Mouse (Mus musculus) forebrain, embryonic 13.5 days (tissue): ENCODE measurements around the gene Cst13. TPM values are rescaled to one million over a fixed set of nuclear protein-coding genes. Genes with fewer than 3 reads are reported as not detected.
"Not testable (repeated sequence)": the region's sequence is repeated elsewhere in the genome, so short reads cannot be mapped to it uniquely, and the experiment has no call there.

Experiments used
- ATAC-seq: fragments of 200-750 bp; cut with Nextera tagmentation; 2 replicates; pipeline ENCODE4 v1.8.0; 2017
- H3K27ac ChIP-seq: fragments of 300-500 bp; sonication (generic); 2 replicates; pipeline ENCODE4 v1.5.1; 2015; ENCODE audit warnings: inconsistent platforms, mild to moderate bottlenecking, moderate library complexity
- H3K27me3 ChIP-seq: fragments of 300-500 bp; sonication (generic); 2 replicates; pipeline ENCODE4 v1.6.1; 2015; ENCODE audit warnings: mild to moderate bottlenecking, inconsistent platforms
- H3K36me3 ChIP-seq: fragments of 300-500 bp; sonication (generic); 2 replicates; pipeline ENCODE4 v1.6.1; 2015; ENCODE audit warnings: mild to moderate bottlenecking, inconsistent platforms; ENCODE audit not compliant: poor library complexity, severe bottlenecking
- H3K4me1 ChIP-seq: fragments of 300-500 bp; sonication (generic); 2 replicates; pipeline ENCODE4 v1.6.1; 2015; ENCODE audit warnings: inconsistent platforms
- H3K4me2 ChIP-seq: fragments of 300-500 bp; sonication (generic); 2 replicates; pipeline ENCODE4 v1.6.1; 2015; ENCODE audit warnings: inconsistent platforms, mild to moderate bottlenecking, moderate library complexity
- H3K4me3 ChIP-seq: fragments of 300-500 bp; sonication (generic); 2 replicates; pipeline ENCODE4 v1.5.1; 2015; ENCODE audit warnings: mild to moderate bottlenecking, inconsistent platforms
- H3K9ac ChIP-seq: fragments of 300-500 bp; sonication (generic); 2 replicates; pipeline ENCODE4 v1.6.1; 2015; ENCODE audit warnings: mild to moderate bottlenecking, inconsistent platforms
- H3K9me3 ChIP-seq: fragments of 300-500 bp; sonication (generic); replicated peaks from 2 replicates; pipeline ENCODE4 v1.6.1; 2016; ENCODE audit warnings: inconsistent platforms
- WGBS: fragments of 180-500 bp; shearing (Covaris S2); methylation state at CpG from one replicate; pipeline ENCODE4 v1.1.7; 2015; 5-methylcytosine and 5-hydroxymethylcytosine counted together
- polyA plus RNA-seq: library from polyadenylated mRNA; unstranded; fragments of >200 nt; fragmentation: Nextera tagmentation; extraction: Ambion mirVana; gene quantifications from 2 replicates; pipeline ENCODE4 v1.2.1, GENCODE M21; 2015

Cst13 gene
- polyA plus RNA-seq, result not detected in 2 replicates

GRCm38 (mm10) chr2:148819909-148820308, at the start of gene Cst13:
TSS of gene Cst13 (plus strand) at chr2:148820081.
- Histone ChIP-seq H3K27me3 (no peaks in the 10 kb centered on the region), H3K4me1 (no peaks in the 10 kb centered on the region), H3K4me2 (no peak within 1 kb of the TSS), H3K4me3 (no peak within 1 kb of the TSS), H3K9ac (no peak within 1 kb of the TSS), H3K9me3 (no peaks in the 10 kb centered on the region), H3K36me3 (no peaks in the 10 kb centered on the region), H3K27ac (no peak within 1 kb of the TSS)
- ATAC-seq, result no peak

GRCm38 (mm10) chr2:148771397-148771796, 48.5 kb upstream of the Cst13 start, which contains the start of gene Cst11:
TSS of gene Cst11 (minus strand) at chr2:148771497.
- ATAC-seq, H3K9me3 ChIP-seq, H3K4me2 ChIP-seq, H3K36me3 ChIP-seq, H3K9ac ChIP-seq, H3K4me1 ChIP-seq, H3K27ac ChIP-seq, H3K4me3 ChIP-seq, H3K27me3 ChIP-seq: not testable (repeated sequence)
- 87% methylated on average over 4 of the region's 4 CpGs for WGBS

- H3K4me1 ChIP-seq, result no peaks in the 10 kb centered on the region
- H3K4me3 ChIP-seq, result no peak within 1 kb of the TSS
- no peaks in the 10 kb centered on the region for H3K36me3 ChIP-seq
- no peak within 1 kb of the TSS for H3K27ac ChIP-seq
- H3K9me3 ChIP-seq, result no peaks in the 10 kb centered on the region
- H3K27me3 ChIP-seq, result no peaks in the 10 kb centered on the region
- no peak within 1 kb of the TSS for H3K9ac ChIP-seq
- H3K4me2 ChIP-seq, result no peak within 1 kb of the TSS
- 12% methylated on average over 1 of the region's 1 CpGs for WGBS
- ATAC-seq, result no peak
These were observed 38.2 kb upstream of the Cst13 start, which contains the start of gene 8030411F24Rik for GRCm38 (mm10) chr2:148781709-148782108. TSS of gene 8030411F24Rik (plus strand) at chr2:148782009.

- Histone ChIP-seq H3K27me3 (no peaks in the 10 kb centered on the region), H3K9me3 (no peaks in the 10 kb centered on the region), H3K9ac (no peak within 1 kb of the TSS), H3K36me3 (no peaks in the 10 kb centered on the region), H3K4me3 (no peak within 1 kb of the TSS), H3K4me1 (no peaks in the 10 kb centered on the region), H3K27ac (no peak within 1 kb of the TSS), H3K4me2 (no peak within 1 kb of the TSS)
- no peak for ATAC-seq
- 92% methylated on average over 6 of the region's 6 CpGs for WGBS
These were observed 30.7 kb upstream of the Cst13 start, which contains the start of gene Cst12 for GRCm38 (mm10) chr2:148789142-148789541. TSS of gene Cst12 (plus strand) at chr2:148789361.

GRCm38 (mm10) chr2:148798485-148798884, 21.4 kb upstream of the Cst13 start, which contains the start of gene Cst8:
TSS of gene Cst8 (plus strand) at chr2:148798785.
- H3K27me3 ChIP-seq, result no peaks in the 10 kb centered on the region
- no peak within 1 kb of the TSS for H3K9ac ChIP-seq
- no peak within 1 kb of the TSS for H3K4me2 ChIP-seq
- H3K9me3 ChIP-seq, result no peaks in the 10 kb centered on the region
- H3K36me3 ChIP-seq, result no peaks in the 10 kb centered on the region
- no peaks in the 10 kb centered on the region for H3K4me1 ChIP-seq
- 84% methylated on average over 1 of the region's 1 CpGs for WGBS
- H3K4me3 ChIP-seq, result no peak within 1 kb of the TSS
- no peak within 1 kb of the TSS for H3K27ac ChIP-seq
- ATAC-seq, result no peak

GRCm38 (mm10) chr2:148801491-148801921, 18.4 kb upstream of the Cst13 start:
- Histone ChIP-seq H3K36me3 (no peaks in the 10 kb centered on the region), H3K27me3 (no peaks in the 10 kb centered on the region), H3K4me2 (no peak overlapping the region), H3K9me3 (no peaks in the 10 kb centered on the region), H3K27ac (no peak overlapping the region), H3K9ac (no peak overlapping the region), H3K4me3 (no peak overlapping the region), H3K4me1 (no peaks in the 10 kb centered on the region)
- 69% methylated on average over 3 of the region's 3 CpGs for WGBS
- no peak for ATAC-seq

GRCm38 (mm10) chr2:148806696-148807095, 13.2 kb upstream of the Cst13 start:
- Histone ChIP-seq H3K9ac (no peak overlapping the region), H3K27me3 (no peaks in the 10 kb centered on the region), H3K36me3 (no peaks in the 10 kb centered on the region), H3K27ac (no peak overlapping the region), H3K4me2 (no peak overlapping the region), H3K4me3 (no peak overlapping the region), H3K4me1 (no peaks in the 10 kb centered on the region), H3K9me3 (no peaks in the 10 kb centered on the region)
- ATAC-seq, result no peak
- whole genome bisulfite sequencing, result 88% methylated on average over 6 of the region's 6 CpGs

- Histone ChIP-seq H3K4me3 (no peak overlapping the region), H3K4me1 (no peaks in the 10 kb centered on the region), H3K27me3 (no peaks in the 10 kb centered on the region), H3K4me2 (no peak overlapping the region), H3K36me3 (no peaks in the 10 kb centered on the region), H3K9ac (no peak overlapping the region), H3K9me3 (no peaks in the 10 kb centered on the region), H3K27ac (no peak overlapping the region)
- WGBS, result 85% methylated on average over 1 of the region's 1 CpGs
- no peak for ATAC-seq
These were observed 6.1 kb downstream of the Cst13 start for GRCm38 (mm10) chr2:148825986-148826385.

GRCm38 (mm10) chr2:148834912-148835311, 15.0 kb downstream of the Cst13 start, which contains the start of gene Cst9:
TSS of gene Cst9 (plus strand) at chr2:148835147.
- Histone ChIP-seq H3K4me1 (no peaks in the 10 kb centered on the region), H3K36me3 (no peaks in the 10 kb centered on the region), H3K9me3 (no peaks in the 10 kb centered on the region), H3K9ac (no peak within 1 kb of the TSS), H3K4me3 (no peak within 1 kb of the TSS), H3K27ac (no peak within 1 kb of the TSS), H3K4me2 (no peak within 1 kb of the TSS), H3K27me3 (no peaks in the 10 kb centered on the region)
- ATAC-seq, result no peak
- 75% methylated on average over 4 of the region's 4 CpGs for WGBS

GRCm38 (mm10) chr2:148838075-148838777, 18.3 kb downstream of the Cst13 start:
- no peak for ATAC-seq
- Histone ChIP-seq H3K27me3 (no peaks in the 10 kb centered on the region), H3K27ac (no peak overlapping the region), H3K9ac (no peak overlapping the region), H3K9me3 (no peaks in the 10 kb centered on the region), H3K4me2 (no peak overlapping the region), H3K4me1 (no peaks in the 10 kb centered on the region), H3K4me3 (no peak overlapping the region), H3K36me3 (no peaks in the 10 kb centered on the region)
- 86% methylated on average over 5 of the region's 5 CpGs for WGBS

GRCm38 (mm10) chr2:148839224-148839623, 19.3 kb downstream of the Cst13 start:
- Histone ChIP-seq H3K27ac (no peak overlapping the region), H3K9ac (no peak overlapping the region), H3K4me1 (no peaks in the 10 kb centered on the region), H3K27me3 (no peaks in the 10 kb centered on the region), H3K4me2 (no peak overlapping the region), H3K4me3 (no peak overlapping the region), H3K9me3 (no peaks in the 10 kb centered on the region), H3K36me3 (no peaks in the 10 kb centered on the region)
- ATAC-seq, result no peak
- 93% methylated on average over 2 of the region's 2 CpGs for WGBS

GRCm38 (mm10) chr2:148851116-148851906, 31.4 kb downstream of the Cst13 start:
- H3K9ac ChIP-seq, result no peak overlapping the region
- no peaks in the 10 kb centered on the region for H3K36me3 ChIP-seq
- 44% methylated on average over 8 of the region's 8 CpGs for WGBS
- no peaks in the 10 kb centered on the region for H3K27me3 ChIP-seq
- H3K4me3 ChIP-seq, result no peak overlapping the region
- peak; percentile 80 for ATAC-seq
- H3K27ac ChIP-seq, result no peak overlapping the region
- H3K9me3 ChIP-seq, result no peaks in the 10 kb centered on the region
- no peak overlapping the region for H3K4me2 ChIP-seq
- no peaks in the 10 kb centered on the region for H3K4me1 ChIP-seq
